Mouse (Mus musculus) adrenal gland, postnatal 10 days (tissue): ENCODE results near the gene Elavl3. TPM values are rescaled to one million over a fixed set of nuclear protein-coding genes. Genes with fewer than 3 reads are reported as not detected.
A peak's percentile ranks its signal among the peaks of the same experiment; 100 is the strongest.

Experiments used
- DNase-seq: peaks from one replicate; pipeline ENCODE4 v3.0.0; 2021; ENCODE audit warnings: mixed read lengths
- total RNA-seq, 2 experiments: library from RNA; stranded (reverse); gene quantifications; 2 replicates each; pipeline ENCODE4 v1.2.3; 2021

Elavl3 gene
- total RNA-seq, 2 experiments from 2014 or later: 1.8 to 4.6 TPM

DNA sequence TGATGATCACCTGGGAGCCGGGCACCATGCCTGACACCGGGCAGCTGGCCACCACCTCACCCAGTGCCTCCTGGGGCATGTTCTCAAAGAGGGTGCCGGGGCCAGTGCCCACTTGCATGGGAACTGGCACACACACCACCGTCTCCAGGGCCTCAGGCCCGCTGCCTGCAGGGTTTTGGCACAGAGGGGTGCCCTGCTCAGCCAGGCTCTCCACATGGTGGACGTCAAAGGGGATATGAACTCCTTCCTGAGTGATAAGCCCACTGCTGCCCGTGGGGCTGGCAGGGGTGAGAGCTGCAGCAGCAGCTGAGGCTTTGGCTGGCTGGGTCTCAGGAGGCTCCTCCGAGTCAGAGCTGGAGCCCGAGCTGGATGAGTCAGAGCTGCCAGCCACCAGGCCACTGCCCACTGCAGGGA is 6.2 kb upstream of the Elavl3 start:
- DNase-seq: peak; percentile 63

DNA sequence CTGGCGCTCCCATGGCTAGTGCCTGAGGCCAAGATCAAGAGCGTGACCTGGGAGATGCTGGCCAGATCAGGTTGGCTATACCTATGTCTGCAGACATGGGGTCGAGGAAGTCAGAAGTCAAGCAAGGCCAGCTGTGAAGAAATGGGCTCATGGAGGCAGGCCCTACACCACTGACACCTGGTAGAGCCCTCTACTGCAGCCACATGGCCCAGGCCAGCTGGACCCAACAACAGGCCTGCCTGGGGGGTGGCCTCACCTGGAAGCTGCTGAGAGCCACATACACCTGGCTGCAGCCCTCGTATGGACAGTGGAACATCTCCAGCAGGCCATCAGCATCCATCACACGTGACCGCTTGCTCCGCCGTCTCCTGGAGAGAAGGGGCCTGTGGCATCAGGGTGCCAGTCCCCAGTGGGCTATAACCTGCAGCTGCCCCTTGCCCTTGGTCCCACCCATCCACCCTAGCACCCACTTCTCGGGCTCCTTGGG is 5.3 kb upstream of the Elavl3 start:
- no peak for DNase-seq

DNA sequence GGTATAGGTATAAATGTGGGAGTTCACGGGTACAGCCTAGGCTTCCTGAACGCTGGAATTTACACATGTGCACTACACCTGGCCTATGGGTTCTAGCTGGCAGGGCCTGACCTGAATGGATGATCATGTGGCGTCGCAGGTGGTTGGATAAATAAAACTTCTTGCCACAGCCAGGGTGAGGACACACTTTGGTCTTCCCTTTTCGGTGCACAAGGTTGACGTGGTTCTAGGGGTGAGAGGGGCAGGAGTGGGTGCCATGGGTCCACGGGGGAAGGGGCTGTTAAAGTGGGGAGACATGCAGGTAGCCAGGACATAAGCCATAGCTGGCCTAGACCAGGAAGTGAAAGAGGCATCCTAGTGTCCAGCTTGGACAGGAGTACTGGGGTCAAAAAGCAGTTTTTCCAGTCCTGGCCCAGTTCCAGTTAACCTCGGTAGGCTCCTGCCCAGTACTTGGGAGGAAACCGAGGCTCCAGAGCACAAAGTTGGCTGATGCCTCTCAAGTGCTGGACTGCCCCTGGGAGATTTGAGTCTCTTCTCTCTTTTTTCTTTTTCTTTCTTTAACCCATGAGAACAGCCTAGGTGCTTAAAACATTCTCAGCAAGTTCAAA is 4.6 kb upstream of the Elavl3 start:
- DNase-seq: no peak

DNA sequence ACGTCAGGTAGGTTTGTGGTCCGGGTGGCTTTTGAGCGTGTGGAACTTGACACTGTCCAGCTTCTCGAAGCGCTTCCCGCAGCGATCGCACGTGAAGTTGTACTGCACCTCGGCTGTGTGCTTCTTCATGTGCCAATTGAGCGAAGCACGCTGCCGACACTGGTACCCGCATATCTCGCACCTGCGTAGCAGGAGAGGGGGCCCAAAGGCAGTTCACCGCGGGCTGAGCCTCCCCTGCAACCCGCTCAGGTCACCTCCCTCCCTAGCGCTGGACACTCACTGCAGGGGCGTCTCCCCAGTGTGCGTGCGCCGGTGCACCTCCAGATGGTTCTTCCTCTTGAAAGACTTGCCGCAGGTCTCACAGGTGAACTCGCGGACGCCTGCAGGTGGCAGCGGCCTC is 3.9 kb upstream of the Elavl3 start:
- DNase-seq: no peak

DNA sequence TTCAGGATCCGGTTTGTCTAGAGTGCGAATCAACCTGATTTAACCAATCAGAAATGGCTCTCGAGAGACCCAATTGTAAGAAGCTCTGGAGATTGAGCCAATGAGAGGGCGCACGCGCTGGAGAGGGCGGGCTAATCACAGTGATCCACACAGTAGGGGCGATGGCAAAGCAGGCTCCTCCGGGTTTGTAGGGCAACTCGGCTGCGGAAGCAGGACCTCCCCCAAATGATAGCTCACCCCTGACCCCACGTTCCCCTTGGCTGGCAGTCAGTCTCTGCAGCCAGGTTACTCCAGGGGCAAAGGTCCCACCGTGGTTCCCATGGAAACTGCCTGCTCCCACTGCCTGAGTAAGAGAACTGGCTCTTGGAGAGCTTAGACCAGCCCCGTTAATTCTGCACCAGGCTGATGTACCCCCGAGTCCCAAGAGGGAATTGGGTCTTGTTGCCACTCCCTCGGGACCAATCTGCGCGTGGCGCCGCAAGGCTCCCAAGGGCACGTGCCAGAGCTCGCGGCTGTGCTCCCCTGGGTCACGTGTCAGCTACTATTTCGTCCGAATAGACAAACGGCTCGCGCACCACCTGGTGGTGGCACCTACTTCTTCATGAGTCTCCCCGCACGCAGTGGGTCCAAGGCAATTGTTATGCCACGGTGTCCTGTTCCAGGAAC is 2.7 kb upstream of the Elavl3 start:
- DNase-seq: peak; percentile 84

DNA sequence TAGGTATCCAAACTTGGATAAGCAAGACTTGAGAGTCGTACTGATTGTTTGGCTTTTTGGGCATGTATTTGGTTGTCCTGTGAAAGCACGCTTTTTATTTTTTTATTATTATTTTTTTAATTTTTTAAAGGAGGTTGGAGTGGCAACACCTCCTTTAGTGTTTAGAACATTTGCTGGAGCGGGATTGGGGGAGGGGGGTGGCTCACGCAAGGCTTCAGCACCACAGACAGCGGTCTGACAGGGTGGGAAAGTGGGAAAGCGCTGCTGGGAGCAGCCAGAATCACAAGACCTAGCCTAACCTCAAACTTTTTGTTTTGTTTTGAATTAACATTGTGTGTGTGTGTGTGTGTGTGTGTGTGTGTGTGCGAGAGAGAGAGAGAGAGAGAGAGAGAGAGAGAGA is 1.8 kb upstream of the Elavl3 start:
- peak; percentile 23 for DNase-seq

DNA sequence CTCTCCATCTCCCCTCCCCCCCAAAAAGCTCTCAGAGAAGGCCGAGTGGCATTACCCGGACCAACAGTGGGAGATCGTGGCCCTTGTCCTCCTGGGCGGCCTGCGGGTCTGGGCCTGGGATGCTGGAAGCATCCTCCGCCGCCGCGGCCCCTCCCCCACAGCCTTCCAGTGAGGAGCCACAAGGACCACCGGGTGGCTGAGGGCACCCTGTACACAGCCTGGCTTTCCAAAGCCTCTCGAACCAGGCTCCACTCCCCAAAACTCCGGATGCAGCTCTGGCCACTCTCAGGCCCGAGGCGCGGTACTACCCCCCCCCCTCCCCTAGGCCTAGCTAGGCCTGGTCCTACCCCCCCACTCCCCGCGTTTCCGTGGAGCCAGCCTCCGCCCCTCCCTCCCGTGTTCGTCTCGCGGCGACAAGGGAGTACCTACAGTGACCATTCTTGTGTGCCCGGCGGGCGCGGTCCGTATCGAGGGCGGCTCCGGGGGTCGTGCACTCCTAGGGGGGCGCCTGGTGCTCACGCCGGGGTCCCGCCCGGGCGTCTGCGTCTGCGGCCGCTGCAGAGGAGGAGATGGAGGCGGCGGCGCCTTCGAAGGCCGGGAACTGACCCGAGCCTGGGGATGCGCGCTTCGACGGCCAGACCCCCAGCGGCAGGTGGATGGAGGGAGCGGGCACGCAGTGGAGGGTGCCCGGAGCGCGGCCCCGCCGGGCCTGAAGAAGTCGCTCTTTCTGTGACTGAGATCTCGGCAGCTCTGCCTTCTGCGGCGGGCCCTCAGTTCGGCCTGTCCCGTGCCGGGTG is 464 bp downstream of the Elavl3 start:
- DNase-seq: peak; percentile 19

DNA sequence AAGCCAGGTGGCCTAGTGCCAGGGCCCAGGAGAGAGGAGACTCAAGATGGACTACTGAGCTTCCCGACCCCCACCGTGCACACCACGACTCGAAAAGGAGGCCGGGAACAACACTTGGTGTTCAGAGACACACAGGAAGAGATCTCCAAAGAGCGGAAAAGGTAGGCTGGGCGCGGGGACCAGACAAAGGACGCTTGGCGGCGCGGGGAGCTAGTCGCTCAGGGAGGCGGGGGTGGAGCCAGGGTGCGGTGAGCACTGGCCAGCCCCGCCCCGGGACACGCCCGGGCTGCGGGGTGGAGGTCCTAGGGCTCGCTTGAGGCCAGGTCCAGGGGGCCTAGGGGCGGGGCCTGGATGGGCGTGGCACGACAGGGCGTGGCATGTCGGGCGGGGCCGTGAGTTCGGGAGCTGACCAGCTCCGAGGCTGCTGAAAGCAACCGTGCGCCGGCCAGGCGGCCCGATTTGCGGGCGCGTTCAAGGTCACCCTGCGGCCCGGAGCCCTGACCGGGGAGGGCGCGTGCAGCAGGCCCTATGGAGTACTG is 1.4 kb downstream of the Elavl3 start:
- peak; percentile 77 for DNase-seq

DNA sequence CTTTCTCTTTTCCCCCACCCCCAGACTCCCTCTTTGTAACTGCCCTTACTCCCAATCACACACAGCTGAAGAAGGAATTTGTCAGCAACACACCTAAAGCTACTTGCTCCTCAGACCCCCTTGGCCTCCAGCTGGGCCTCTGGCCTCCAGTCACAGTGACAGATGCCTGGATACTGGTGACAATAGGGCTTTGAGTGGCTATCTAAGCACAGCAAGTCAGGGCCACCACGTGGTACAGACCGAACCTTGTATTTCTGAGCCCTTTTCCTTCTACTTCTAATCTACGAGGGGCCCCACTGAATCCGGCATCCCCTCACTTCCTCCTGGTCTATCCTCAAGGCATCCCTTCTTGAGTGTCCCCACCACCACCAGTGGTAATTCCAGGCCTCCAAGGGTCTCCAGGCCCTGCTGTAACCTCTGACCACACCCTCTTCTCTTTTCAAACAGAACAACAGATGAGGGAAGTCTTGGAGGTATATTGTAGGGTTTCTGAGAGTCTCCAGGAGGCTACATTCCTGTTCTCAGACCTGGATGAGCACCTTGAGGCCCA is 2.0 kb downstream of the Elavl3 start:
- no peak for DNase-seq

DNA sequence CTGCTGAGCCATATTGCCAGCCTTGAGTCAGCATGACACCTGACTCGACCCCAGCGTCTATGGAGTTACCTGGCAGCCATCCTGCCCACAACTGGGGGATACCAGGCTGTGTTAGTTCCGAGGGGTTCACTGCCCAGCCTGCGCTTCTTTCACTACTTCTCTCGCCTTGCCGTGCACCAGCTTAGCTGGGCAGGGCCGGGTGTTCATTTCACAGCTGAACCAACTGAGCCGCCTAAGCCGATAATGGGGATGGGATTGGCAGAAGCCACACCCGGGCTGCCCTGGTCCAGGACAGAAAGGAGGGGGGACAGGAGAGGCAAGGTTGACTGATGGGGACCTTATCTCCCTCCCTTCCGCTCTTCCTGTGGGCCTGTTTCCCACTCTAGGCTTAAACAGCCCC is 2.5 kb downstream of the Elavl3 start:
- DNase-seq: no peak

DNA sequence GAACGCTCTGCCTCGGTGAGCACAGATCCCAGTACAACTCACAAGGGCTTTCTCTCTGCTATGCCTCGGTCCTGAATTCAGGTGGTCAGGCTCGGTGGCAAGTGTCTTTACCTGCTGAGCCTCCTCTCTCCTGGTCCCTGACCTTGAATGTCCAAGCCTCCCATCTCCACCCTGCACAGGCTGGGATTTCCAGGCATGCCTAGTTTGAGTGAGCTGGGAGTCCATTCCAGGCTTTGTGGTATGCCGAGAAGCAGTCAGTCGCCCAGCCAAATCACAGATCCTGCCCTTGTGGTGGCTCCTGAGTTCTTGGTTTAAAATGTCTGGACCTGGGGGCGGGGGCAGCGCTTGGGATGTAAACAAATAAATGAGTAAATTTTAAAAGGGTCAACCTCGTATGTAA is 4.5 kb downstream of the Elavl3 start:
- DNase-seq: no peak

DNA sequence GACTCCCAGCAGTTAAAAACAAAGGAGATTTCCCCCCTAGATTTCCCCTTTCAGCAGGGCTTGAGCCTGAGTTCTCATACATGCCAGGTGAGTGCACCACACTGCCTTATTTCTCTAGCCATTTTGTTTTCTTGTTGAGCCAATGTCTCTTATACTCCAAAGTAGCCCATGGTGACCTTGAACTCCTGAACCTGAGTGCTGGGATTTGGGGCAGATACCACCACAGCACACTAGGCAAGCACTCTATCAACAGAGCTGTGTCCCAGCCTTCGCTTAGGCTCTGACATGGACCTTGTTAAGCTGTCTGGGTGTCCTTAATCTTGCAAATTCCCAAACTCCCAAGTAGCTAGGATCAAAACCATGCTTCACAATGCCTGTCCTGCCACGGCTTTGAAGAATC is 10.0 kb downstream of the Elavl3 start:
- DNase-seq: no peak

DNA sequence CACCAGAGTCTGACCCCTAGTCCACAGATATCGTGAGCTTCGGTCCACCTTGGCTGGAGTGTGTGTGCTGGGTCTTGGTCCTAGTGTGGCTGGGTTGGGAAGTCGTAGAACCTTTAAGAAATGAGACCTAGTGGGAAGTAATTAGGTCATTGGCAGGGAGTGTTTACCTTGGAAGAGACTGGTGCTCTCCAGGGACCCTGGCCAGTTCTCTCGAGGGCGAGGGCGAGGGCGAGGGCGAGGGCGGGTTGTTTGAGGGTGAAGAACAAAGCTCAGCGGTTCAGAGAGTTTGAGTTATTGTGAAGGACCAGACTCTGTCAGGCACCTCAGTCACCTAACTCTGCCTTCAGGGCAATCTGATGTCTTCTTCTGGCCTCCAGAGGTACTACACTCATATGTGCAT is 14.0 kb downstream of the Elavl3 start:
- peak; percentile 61 for DNase-seq

DNA sequence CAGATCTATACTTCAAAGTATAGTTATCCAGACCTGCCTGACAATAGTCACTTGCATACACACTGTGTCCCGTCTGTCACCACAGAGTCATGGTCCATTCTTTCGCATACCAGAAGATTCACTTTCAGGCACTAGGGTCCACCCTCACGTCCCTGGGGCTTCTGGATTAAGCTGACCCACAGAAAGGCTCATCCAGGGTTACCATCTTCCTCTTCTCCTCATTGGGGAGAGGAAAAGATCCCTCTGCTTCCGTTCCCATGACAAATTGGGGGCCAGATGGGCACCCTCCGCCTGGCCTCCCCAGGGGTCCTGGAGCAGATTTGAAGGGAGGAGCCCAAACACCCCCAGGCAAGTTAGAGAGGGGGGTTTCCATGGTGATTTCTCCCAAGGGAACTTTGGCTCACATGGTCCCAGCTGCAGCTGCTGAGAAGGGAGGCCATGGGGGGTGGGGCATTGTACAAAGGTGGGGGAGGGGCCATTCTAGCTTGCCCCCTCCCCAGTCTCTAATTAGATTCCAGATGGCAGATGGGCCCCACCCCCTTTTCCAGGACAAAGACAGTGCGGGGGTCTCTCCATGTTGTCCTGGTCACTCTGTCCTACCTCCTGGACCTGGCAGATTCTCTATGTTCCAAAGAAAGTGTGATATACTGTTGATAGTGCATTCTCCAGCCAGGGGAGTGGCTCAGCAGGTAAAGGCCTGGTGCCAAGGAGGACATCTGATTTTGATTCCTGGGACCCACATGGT is 16.4 kb downstream of the Elavl3 start:
- DNase-seq: no peak

DNA sequence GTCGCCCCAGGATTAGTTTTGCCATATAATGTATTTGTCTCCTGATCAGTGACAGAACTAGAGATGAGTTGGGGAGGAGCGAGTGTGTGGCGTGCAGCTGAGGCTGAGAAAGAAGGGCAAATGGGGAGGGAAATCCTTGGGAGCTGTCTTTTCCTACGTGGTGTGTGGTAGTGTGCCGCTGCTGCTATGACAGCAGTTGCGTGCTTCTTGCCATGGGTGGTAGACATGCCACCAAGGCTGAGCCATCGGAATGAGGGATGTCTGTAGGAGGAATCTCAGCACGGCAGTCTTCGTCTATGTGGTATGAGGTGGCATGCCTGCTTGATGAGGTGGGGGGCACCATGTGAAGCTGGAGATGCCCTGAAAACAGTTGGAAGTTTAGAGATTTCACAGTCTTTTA is 21.4 kb downstream of the Elavl3 start:
- DNase-seq: no peak

DNA sequence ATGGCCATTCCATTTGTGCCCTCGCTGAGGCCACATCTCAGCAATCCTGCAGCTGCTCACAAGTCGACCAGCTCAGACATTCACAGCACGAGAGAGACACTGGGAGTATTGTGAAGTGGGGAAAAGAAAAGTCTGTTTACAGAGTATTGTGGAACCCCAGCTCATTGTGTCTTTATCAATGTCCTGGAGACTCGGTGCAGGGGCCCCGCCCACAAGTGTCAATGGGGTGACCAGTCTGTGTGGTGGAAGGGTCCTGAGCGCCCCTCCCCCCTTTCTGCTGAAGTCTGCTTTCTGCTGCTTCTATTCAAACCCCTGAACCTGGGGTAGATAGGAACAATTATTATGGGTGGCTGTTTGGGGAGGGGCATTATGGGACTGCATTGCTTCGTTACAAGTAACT is 23.4 kb downstream of the Elavl3 start:
- no peak for DNase-seq

DNA sequence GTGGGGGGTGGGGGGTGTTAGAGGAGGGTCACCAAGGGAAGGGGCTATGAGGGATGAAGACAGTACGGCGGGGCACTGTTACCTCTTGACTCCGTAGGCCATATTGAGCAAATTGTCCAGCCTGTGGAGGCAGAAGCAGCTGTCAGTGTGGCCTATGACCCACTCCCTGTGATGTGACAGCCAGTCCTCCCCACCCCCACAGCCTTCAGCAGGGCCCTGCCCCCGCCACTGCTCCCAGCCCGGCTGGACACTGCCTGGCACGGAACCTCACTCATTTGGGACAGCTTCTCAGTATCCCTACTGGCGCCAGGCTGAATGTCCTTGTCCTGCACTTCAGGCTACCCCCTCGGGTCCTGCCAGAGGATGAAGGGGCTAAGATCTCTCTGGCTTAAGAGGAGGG is 27.2 kb downstream of the Elavl3 start:
- no peak for DNase-seq

DNA sequence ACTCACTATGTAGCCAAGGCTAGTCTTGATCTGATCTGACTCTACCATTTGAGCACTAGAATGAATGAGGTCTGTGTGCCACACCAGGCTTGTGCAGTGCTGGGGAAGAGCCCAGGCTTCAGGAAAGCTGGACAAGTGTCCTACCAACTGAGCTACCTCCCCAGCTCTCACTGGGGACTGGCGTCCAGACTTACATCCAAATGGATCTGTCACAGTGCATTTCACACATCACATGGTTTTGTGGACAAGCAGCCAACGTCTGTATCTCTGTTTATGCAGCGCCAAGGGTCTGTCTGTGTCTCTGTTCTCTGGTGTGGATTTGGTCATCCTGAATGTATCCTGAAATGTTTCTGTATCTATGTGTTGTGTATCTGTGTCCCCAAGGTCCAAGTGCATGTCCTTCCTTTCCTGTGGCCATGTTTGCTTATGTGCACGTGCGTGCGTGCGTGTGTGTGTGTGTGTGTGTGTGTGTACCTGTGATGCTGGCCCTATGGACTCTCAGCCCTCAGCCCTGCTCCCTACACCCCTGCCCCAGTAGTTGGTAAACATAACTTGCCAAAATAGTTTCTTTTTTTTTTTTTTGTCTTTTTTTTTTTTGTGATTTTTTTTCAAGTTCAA is 34.5 kb downstream of the Elavl3 start:
- DNase-seq: no peak

DNA sequence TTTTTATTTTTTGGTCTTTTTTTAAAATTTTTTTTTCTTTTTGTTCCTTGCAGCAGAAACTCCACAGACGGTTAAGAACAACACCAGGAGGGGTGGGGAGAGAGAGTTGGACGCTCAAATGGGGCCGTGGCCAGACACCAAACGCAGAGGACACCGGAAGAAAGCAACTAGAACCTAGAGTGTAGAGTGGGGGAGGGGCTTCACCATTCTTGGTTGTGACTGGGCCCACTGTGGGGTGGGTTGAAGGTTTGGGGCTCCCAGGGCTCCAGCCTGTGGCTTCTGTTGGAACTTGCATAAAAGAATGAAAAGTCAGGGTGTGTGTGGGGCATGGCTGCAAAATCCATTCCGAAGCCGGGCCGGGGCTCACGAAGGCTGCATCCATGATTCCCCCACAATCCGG is 35.6 kb downstream of the Elavl3 start:
- DNase-seq: no peak

DNA sequence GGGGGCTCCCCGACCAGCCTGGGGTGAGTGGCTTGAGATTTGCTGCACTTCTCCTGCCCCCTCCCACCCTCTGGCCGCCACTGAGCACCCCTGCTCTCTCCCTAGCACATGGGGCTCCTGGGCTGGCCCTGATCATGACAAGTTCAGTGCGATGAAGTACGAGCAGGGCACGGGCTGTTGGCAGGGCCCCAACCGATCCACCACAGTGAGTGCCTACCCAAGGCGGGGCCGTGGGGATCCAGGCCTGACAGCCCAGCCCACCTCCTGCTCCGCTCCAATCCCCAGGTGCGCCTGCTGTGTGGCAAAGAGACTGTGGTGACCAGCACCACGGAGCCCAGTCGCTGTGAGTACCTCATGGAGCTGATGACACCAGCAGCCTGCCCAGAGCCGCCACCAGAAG is 39.1 kb downstream of the Elavl3 start:
- no peak for DNase-seq

DNA sequence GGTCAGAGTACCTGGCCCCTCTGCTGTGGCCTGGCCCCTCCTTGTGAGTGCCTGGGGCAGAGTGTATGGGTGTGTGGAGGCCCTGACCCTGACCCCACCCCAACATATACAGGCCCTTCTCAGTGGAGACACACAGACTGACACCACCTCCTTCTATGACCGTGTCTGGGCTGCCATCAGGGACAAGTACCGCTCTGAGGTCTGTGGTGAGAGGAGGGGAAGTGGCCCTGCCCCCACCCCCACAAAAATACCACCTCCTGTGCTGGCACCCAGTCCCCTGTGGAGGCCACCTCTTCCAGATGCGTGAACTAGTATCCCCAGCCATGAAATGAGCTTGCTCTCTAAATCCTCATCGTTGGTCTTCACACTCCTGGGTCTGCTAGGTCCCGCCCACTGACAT is 40.8 kb downstream of the Elavl3 start:
- DNase-seq: no peak

DNA sequence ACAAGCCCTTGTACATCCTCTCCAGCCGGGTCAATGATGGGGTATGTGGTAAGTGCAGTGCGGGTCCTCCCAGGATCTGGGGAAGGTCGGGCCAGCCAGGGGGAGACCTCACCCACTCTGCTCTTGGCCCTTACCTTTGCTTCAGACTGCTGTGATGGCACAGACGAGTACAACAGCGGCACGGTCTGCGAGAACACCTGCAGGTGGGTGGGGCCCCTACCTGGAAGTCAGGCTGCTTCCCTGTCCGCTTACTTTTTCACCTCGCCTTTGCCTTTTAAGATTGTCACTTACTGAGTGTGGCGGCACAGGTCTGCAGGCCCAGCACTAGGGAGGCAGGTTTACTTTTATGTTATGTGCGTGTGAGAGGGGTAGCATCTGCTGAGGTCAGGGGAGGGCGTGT is 47.3 kb downstream of the Elavl3 start:
- no peak for DNase-seq
